Mouse (Mus musculus) CH12.LX (cell line): ENCODE measurements around the gene B3glct. TPM values are rescaled to one million over a fixed set of nuclear protein-coding genes. Genes with fewer than 3 reads are reported as not detected.

ENCODE experiments used
- DNase-seq: peaks from one replicate; pipeline ENCODE4 v3.0.0-alpha.2; 2013; ENCODE audit errors: extremely low read depth
- H3K27ac ChIP-seq: 2 replicates; pipeline ENCODE4 v1.5.1; 2012; ENCODE audit warnings: low read depth, mild to moderate bottlenecking, control low read depth, moderate library complexity; ENCODE audit not compliant: insufficient read depth
- H3K27me3 ChIP-seq: replicated peaks from 2 replicates; pipeline ENCODE3; 2012; ENCODE audit warnings: inconsistent platforms
- H3K36me3 ChIP-seq, 2 experiments: replicated peaks in 1 of 2; 2 replicates each; pipeline versions ENCODE3 to v1.6.1; 2012; ENCODE audit warnings: inconsistent platforms in 1 of 2, low read length in 1 of 2, mild to moderate bottlenecking in 1 of 2, mixed read lengths in 1 of 2, moderate library complexity in 1 of 2; ENCODE audit not compliant: control insufficient read depth in 1 of 2, insufficient read depth in 1 of 2
- H3K4me1 ChIP-seq, 2 experiments: 2 replicates each; pipeline ENCODE4 v1.6.1; 2012; ENCODE audit warnings: inconsistent platforms in 1 of 2, moderate library complexity in 1 of 2; ENCODE audit not compliant: insufficient read depth in 2 of 2, control insufficient read depth in 1 of 2
- H3K4me2 ChIP-seq: 2 replicates; pipeline ENCODE4 v1.6.1; 2012; ENCODE audit warnings: low read depth, mild to moderate bottlenecking, control low read depth; ENCODE audit not compliant: poor library complexity, insufficient read depth, severe bottlenecking
- H3K4me3 ChIP-seq, 3 experiments: fragments of 150-350 bp in 1 of 3; sonication (generic) in 1 of 3; replicated peaks in 1 of 3; 2 replicates each; pipeline versions ENCODE3 to v1.5.1; 2011 to 2012; ENCODE audit warnings: low read depth in 2 of 3, low read length in 2 of 3, mild to moderate bottlenecking in 2 of 3, moderate library complexity in 2 of 3, control low read depth in 1 of 3, improper control_type of control experiment in 1 of 3, inconsistent platforms in 1 of 3, mixed read lengths in 1 of 3; ENCODE audit not compliant: poor library complexity in 1 of 3
- H3K79me2 ChIP-seq: replicated peaks from 2 replicates; pipeline ENCODE4 v1.6.1; 2012; ENCODE audit warnings: mild to moderate bottlenecking, moderate library complexity; ENCODE audit not compliant: control insufficient read depth, poor library complexity, insufficient read depth, severe bottlenecking; ENCODE audit errors: extremely low read depth
- H3K9ac ChIP-seq: 2 replicates; pipeline ENCODE4 v1.6.1; 2012; ENCODE audit warnings: low read depth, mild to moderate bottlenecking, control low read depth, moderate library complexity; ENCODE audit not compliant: insufficient read depth
- H3K9me3 ChIP-seq: replicated peaks from 2 replicates; pipeline ENCODE3; 2012; ENCODE audit warnings: low read length, inconsistent platforms, mixed read lengths
- CHD1 ChIP-seq: IDR thresholded peaks from 2 replicates; pipeline ENCODE4 v1.6.1; 2012; ENCODE audit warnings: low read depth, low read length, improper control_type of control experiment, inconsistent platforms
- CHD2 ChIP-seq: IDR thresholded peaks from 2 replicates; pipeline ENCODE4 v1.6.1; 2011; ENCODE audit warnings: low read length, improper control_type of control experiment
- E2F4 ChIP-seq: IDR thresholded peaks from 2 replicates; pipeline ENCODE4 v1.6.1; 2011; ENCODE audit warnings: low read depth, low read length, improper control_type of control experiment; ENCODE audit not compliant: insufficient replicate concordance
- ELF1 ChIP-seq: IDR thresholded peaks from 2 replicates; pipeline ENCODE4 v1.6.1; 2014; ENCODE audit warnings: low read depth, mild to moderate bottlenecking, inconsistent platforms, low read length, improper control_type of control experiment
- EP300 ChIP-seq: IDR thresholded peaks from 2 replicates; pipeline ENCODE4 v1.6.1; 2011; ENCODE audit warnings: low read length, improper control_type of control experiment
- GABPA ChIP-seq: IDR thresholded peaks from 2 replicates; pipeline ENCODE4 v1.6.1; 2012; ENCODE audit warnings: low read depth, low read length, improper control_type of control experiment, inconsistent platforms; ENCODE audit not compliant: insufficient replicate concordance
- HCFC1 ChIP-seq: IDR thresholded peaks from 2 replicates; pipeline ENCODE4 v1.6.1; 2012; ENCODE audit warnings: low read depth, mild to moderate bottlenecking, inconsistent platforms, low read length, improper control_type of control experiment
- JUN ChIP-seq: IDR thresholded peaks from 2 replicates; pipeline ENCODE4 v1.6.1; 2011; ENCODE audit warnings: low read depth, mild to moderate bottlenecking, low read length, improper control_type of control experiment, moderate library complexity; ENCODE audit not compliant: insufficient read depth
- MAZ ChIP-seq: IDR thresholded peaks from 2 replicates; pipeline ENCODE4 v1.6.1; 2012; ENCODE audit warnings: low read depth, mild to moderate bottlenecking, inconsistent platforms, low read length, improper control_type of control experiment, moderate library complexity
- MEF2A ChIP-seq: IDR thresholded peaks from 2 replicates; pipeline ENCODE4 v1.6.1; 2014; ENCODE audit warnings: low read depth, mild to moderate bottlenecking, inconsistent platforms, low read length, improper control_type of control experiment, borderline replicate concordance
- MXI1 ChIP-seq: IDR thresholded peaks from 2 replicates; pipeline ENCODE4 v1.6.1; 2011; ENCODE audit warnings: mild to moderate bottlenecking, low read depth, low read length, improper control_type of control experiment
- MYC ChIP-seq: IDR thresholded peaks from 2 replicates; pipeline ENCODE4 v1.6.1; 2011; ENCODE audit warnings: low read depth, mild to moderate bottlenecking, improper control_type of control experiment, low read length
- NELFE ChIP-seq: IDR thresholded peaks from 2 replicates; pipeline ENCODE4 v1.6.1; 2011; ENCODE audit warnings: low read depth, low read length, improper control_type of control experiment
- NRF1 ChIP-seq: IDR thresholded peaks from 2 replicates; pipeline ENCODE4 v1.6.1; 2014; ENCODE audit warnings: low read depth, mild to moderate bottlenecking, inconsistent platforms, low read length, improper control_type of control experiment, moderate library complexity
- PAX5 ChIP-seq: IDR thresholded peaks from 2 replicates; pipeline ENCODE4 v1.6.1; 2012; ENCODE audit warnings: low read length, inconsistent platforms, mixed read lengths
- POLR2A ChIP-seq: IDR thresholded peaks from 2 replicates; pipeline ENCODE4 v1.6.1; 2011; ENCODE audit warnings: low read depth, mild to moderate bottlenecking, improper control_type of control experiment, low read length
- RCOR1 ChIP-seq: conservative IDR thresholded peaks from 2 replicates; pipeline ENCODE4 v1.6.1; 2012; ENCODE audit warnings: low read depth, mild to moderate bottlenecking, inconsistent platforms, low read length, improper control_type of control experiment
- SIN3A ChIP-seq: IDR thresholded peaks from 2 replicates; pipeline ENCODE4 v1.6.1; 2012; ENCODE audit warnings: low read length, improper control_type of control experiment, inconsistent platforms
- UBTF ChIP-seq: IDR thresholded peaks from 2 replicates; pipeline ENCODE4 v1.6.1; 2012; ENCODE audit warnings: low read depth, mild to moderate bottlenecking, inconsistent platforms, low read length, improper control_type of control experiment, moderate library complexity
- USF1 ChIP-seq: IDR thresholded peaks from 2 replicates; pipeline ENCODE4 v1.6.1; 2014; ENCODE audit warnings: low read depth, mild to moderate bottlenecking, inconsistent platforms, low read length, improper control_type of control experiment
- USF2 ChIP-seq: conservative IDR thresholded peaks from 2 replicates; pipeline ENCODE4 v1.6.1; 2011; ENCODE audit warnings: low read depth, low read length, improper control_type of control experiment
- ZC3H11A ChIP-seq: IDR thresholded peaks from 2 replicates; pipeline ENCODE4 v1.6.1; 2012; ENCODE audit warnings: low read depth, mild to moderate bottlenecking, inconsistent platforms, low read length, improper control_type of control experiment
- ZKSCAN1 ChIP-seq: IDR thresholded peaks from 2 replicates; pipeline ENCODE4 v1.6.1; 2012; ENCODE audit warnings: low read depth, inconsistent platforms, low read length, improper control_type of control experiment, borderline replicate concordance
- ZNF384 ChIP-seq: IDR thresholded peaks from 2 replicates; pipeline ENCODE4 v1.6.1; 2012; ENCODE audit warnings: low read depth, low read length, improper control_type of control experiment, inconsistent platforms
- dilution Hi-C: fragments of 300-500 bp; cut with MboI; formaldehyde crosslinking; loops from 2 replicates; pipeline ENCODE4 v1.14.3; 2020; ENCODE audit warnings: low sequenced_read_pairs; ENCODE audit not compliant: extremely low pct_unique_long_range_greater_than_20kb, extremely low pct_ligation_motif_present
- in situ Hi-C: fragments of 300-500 bp; cut with MboI; formaldehyde crosslinking; loops from 3 replicates; pipeline ENCODE4 v1.14.3; 2019; ENCODE audit warnings: low sequenced_read_pairs, low pct_ligation_motif_present, low pct_unique_long_range_greater_than_20kb, mixed read lengths
- polyA plus RNA-seq: library from polyadenylated mRNA; unstranded; fragments of >175 nt; gene quantifications from 2 replicates; pipeline ENCODE4 v1.2.1, GENCODE M21; 2012; ENCODE audit warnings: low read depth; ENCODE audit not compliant: insufficient read length
- total RNA-seq, 2 experiments: library from RNA; depleted of rRNA; stranded (reverse); fragments of 300-350 nt in 1 of 2; fragments of >200 nt in 1 of 2; gene quantifications; 2 replicates each; pipeline ENCODE4 v1.2.3; 2012 to 2014

The B3glct gene
- total and polyA plus RNA-seq, 3 experiments, result 0.38 to 2.1 (median 1.3) TPM

DNA sequence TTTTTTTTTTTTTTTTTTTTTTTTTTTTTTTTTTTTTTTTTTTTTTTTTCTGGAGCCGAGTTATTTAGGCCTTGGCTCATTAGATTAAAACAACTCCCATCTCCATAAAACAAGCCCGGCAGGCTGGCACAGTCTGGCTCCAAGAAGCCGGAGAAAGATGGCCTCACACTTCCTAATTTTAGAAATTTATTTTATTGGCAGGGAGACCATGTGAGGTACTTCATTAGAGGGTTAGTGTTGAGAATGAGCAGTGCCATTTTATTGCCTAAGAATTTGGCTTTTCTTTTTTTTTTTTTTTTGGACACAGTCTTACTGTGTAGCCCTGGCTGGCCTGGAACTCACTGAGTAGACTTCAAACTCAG lies 38.3 kb downstream of the B3glct start:
- no peaks in the 10 kb centered on the region for H3K27me3 ChIP-seq
- no peaks in the 10 kb centered on the region for H3K4me1 ChIP-seq
- H3K79me2 ChIP-seq, result no peaks in the 10 kb centered on the region
- DNase-seq, result no peak
- 0 out of 2 replicates have a peak, but pooled peaks have one; percentile 12 for TF ChIP-seq ZNF384
- TF ChIP-seq ZC3H11A, result no peak
- TF ChIP-seq NRF1, result no peak
- TF ChIP-seq, all 38 proteins: peak for 1
- Histone ChIP-seq H3K36me3 (no peaks in the 10 kb centered on the region), H3K27ac (no peak overlapping the region), H3K4me2 (no peak overlapping the region), H3K9ac (no peak overlapping the region), H3K4me3 (no peak overlapping the region), H3K9me3 (peaks cover 31% of the 10 kb centered on the region)
- dilution Hi-C loops (no loop called here), in situ Hi-C loops (no loop called here)

DNA sequence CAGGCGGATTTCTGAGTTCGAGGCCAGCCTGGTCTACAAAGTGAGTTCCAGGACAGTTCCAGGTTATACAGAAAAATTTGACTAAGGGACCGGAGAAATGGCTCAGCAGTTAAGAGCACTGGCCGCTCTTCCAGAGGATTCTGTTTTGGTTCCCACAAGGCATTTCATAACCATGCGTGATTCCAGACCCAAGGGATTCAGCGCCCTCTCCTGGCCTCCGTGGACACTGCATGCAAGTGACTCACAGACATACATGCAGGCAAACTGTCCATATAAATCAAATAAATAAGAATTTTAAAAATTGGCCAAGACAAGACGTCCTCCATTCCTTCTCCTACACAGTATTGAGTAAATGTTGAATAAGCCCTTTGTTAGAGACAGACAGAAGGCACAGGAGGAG lies 53.7 kb downstream of the B3glct start:
- no peak for DNase-seq
- in situ Hi-C loops (no loop called here), dilution Hi-C loops (no loop called here)

GRCm38 (mm10) chr5:149737210-149737609 lies 59.2 kb downstream of the B3glct start:
- dilution Hi-C loops, result no loop called here
- TF ChIP-seq USF1 (no peak), RCOR1 (no peak), MAZ (no peak), SIN3A (no peak), CHD2 (no peak), CHD1 (no peak), HCFC1 (no peak), MXI1 (no peak), GABPA (no peak), PAX5 (no peak)
- Histone ChIP-seq H3K27ac (no peak overlapping the region), H3K4me3 (no peak overlapping the region), H3K9ac (no peak overlapping the region), H3K36me3 (peaks cover 0 to 4% of the 10 kb centered on the region in 2 experiments), H3K9me3 (peaks cover 56% of the 10 kb centered on the region), H3K27me3 (no peaks in the 10 kb centered on the region), H3K4me1 (peaks cover 0 to 4% of the 10 kb centered on the region in 2 experiments; a peak in 1 of 4 replicates), H3K79me2 (no peaks in the 10 kb centered on the region), H3K4me2 (no peak overlapping the region)
- in situ Hi-C loops, result no loop called here
- DNase-seq, result no peak

More for the DNA sequence above, 53.7 kb downstream of the B3glct start:
- Histone ChIP-seq H3K9me3 (peaks cover 51% of the 10 kb centered on the region), H3K4me3 (no peak overlapping the region), H3K4me1 (no peaks in the 10 kb centered on the region), H3K27ac (no peak overlapping the region), H3K27me3 (no peaks in the 10 kb centered on the region), H3K4me2 (no peak overlapping the region), H3K79me2 (no peaks in the 10 kb centered on the region), H3K36me3 (no peaks in the 10 kb centered on the region), H3K9ac (no peak overlapping the region)
- no peak for TF ChIP-seq ZKSCAN1
- no peak for TF ChIP-seq PAX5
- TF ChIP-seq UBTF, result no peak
- TF ChIP-seq NELFE, result no peak
- no peak for TF ChIP-seq JUN
- no peak for TF ChIP-seq E2F4
- TF ChIP-seq ELF1, result no peak
- TF ChIP-seq USF2, result no peak
- TF ChIP-seq GABPA, result no peak
- TF ChIP-seq MEF2A, result no peak
- no peak for TF ChIP-seq MXI1
- TF ChIP-seq POLR2A, result no peak
- TF ChIP-seq EP300, result no peak
- no peak for TF ChIP-seq MYC
